Mouse (Mus musculus): ENCODE data around the gene Klhl10. TPM values are rescaled to one million over a fixed set of nuclear protein-coding genes. Genes with fewer than 3 reads are reported as not detected.

Klhl10 gene
- polyA plus RNA-seq, 1 experiment from 2014 or later = 0.36 TPM

DNA sequence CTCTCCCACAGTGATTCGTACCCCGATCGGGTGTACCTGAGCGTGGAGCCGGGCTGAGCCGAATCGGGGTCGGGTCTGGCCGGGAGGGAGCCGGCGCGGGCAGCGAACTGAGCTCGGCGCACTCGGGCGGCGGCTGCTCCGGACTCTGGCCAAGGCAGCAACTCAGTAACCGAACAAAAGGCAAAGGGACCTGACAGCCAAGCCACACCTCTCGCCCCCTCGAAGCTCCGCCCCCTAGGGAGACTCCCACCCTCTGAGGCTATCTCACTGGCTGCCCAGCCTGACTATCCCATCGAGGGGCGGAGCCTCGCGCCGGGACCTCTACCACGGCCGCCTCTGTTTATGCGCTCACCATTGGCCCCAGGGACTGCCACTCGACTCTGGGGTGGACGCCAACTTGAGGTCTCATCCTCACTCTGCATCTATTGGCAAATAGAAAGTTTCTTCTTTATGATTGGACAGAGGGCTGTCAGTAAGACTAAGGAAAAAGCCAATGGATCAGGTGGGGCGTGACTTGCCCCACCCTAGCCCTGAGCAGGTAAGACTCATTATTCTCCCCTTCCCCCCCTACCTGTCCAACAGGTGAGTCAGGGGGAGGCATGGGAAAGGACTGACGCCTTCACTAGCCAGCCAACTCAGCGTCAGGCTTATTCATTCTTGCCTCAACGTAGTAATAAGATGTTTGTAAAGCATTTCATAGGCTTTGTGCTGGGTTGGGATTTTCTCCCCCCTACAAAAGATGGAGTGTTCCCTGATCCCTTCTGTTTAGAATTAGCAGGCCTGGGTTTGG lies 43.9 kb upstream of the Klhl10 start, which contains the start of gene Jup:
TSS of gene Jup (minus strand) at position 164 of the 790 bp plus-strand sequence.
- Histone ChIP-seq H3K4me2 (peak within 1 kb of the TSS; percentile 73), H3K27me3 (replicated peaks; ENCODE audit: control insufficient read depth, insufficient read depth, low read length) (no peaks in the 10 kb centered on the region), H3K27ac (ENCODE audit: low read depth, low read length) (peak within 1 kb of the TSS; percentile 70; the same call in 1 of the 2 replicates), H3K4me1 (replicated peaks; ENCODE audit: control insufficient read depth, insufficient read depth, low read length) (peaks cover 29% of the 10 kb centered on the region), H3K36me3 (ENCODE audit: control insufficient read depth, insufficient read depth, low read length) (no peaks in the 10 kb centered on the region; the same call in 1 of the 2 replicates), H3K4me3 (ENCODE audit: low read depth, low read length) (peak within 1 kb of the TSS; percentile 71), H3K9me3 (ENCODE audit: control insufficient read depth, low read length) (no peaks in the 10 kb centered on the region), H3K9ac (ENCODE audit: low read depth, low read length) (peak within 1 kb of the TSS; percentile 69)
- WGBS = 1% methylated on average over 37 of the region's 37 CpGs
- ATAC-seq (replicated peaks; ENCODE audit: low FRiP score) (peak; percentile 97), DNase-seq (ENCODE audit: low spot score) (peak; percentile 98)

DNA sequence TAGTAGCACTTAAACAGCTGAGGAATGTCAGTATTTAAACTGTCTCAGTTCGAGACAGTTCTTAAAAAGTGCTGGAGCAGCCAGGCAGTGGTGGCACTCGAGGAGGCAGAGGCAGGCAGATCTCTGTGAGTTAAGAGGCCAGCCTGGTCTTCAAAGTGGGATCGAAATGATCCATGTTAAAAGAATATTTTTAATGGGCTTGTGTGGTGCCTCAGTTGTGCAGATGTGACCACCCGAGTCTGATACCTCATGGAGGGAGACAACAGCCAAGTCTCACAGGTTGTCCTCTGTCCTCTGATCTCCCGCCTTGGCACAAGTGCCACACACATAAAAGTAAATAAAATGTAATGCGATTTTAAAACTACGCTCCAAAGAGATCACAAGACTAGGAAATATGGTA lies 43.2 kb upstream of the Klhl10 start:
- H3K4me1 ChIP-seq (replicated peaks; ENCODE audit: control insufficient read depth, insufficient read depth, low read length) = peaks cover 36% of the 10 kb centered on the region
- no peak overlapping the region for H3K27ac ChIP-seq (ENCODE audit: low read depth, low read length)
- H3K9ac ChIP-seq (ENCODE audit: low read depth, low read length) = no peak overlapping the region
- ATAC-seq (replicated peaks; ENCODE audit: low FRiP score) (no peak), DNase-seq (ENCODE audit: low spot score) (no peak)
- H3K27me3 ChIP-seq (replicated peaks; ENCODE audit: control insufficient read depth, insufficient read depth, low read length) = no peaks in the 10 kb centered on the region
- no peak overlapping the region for H3K4me2 ChIP-seq
- 87% methylated on average over 7 of the region's 7 CpGs for WGBS
- H3K4me3 ChIP-seq (ENCODE audit: low read depth, low read length) = no peak overlapping the region
- H3K9me3 ChIP-seq (ENCODE audit: control insufficient read depth, low read length) = no peaks in the 10 kb centered on the region
- no peaks in the 10 kb centered on the region for H3K36me3 ChIP-seq (ENCODE audit: control insufficient read depth, insufficient read depth, low read length)

DNA sequence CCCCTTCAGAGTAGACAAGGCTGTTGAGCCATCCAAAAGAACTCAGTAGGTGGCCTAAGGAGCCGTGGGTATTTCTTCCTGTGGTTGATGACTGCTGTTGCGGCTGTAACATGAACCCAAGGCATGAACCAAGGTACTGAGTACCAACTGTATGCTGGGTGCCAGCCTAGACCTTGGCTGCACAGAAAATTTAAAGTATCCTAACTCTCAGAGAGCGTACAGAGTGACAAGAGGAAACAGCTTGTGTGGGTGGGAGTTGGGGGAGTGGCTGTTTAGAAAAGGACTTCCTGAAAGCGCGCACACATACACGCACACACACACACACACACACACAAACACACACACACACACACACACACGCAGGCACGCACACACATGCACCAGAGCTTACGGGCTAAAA lies 42.4 kb upstream of the Klhl10 start:
- H3K4me3 ChIP-seq (ENCODE audit: low read depth, low read length) = no peak overlapping the region
- H3K27ac ChIP-seq (ENCODE audit: low read depth, low read length) = no peak overlapping the region
- WGBS = 55% methylated on average over 9 of the region's 9 CpGs
- H3K9ac ChIP-seq (ENCODE audit: low read depth, low read length) = no peak overlapping the region
- H3K9me3 ChIP-seq (ENCODE audit: control insufficient read depth, low read length) = no peaks in the 10 kb centered on the region
- DNase-seq (ENCODE audit: low spot score) = no peak
- no peaks in the 10 kb centered on the region for H3K27me3 ChIP-seq (replicated peaks; ENCODE audit: control insufficient read depth, insufficient read depth, low read length)
- peaks cover 41% of the 10 kb centered on the region for H3K4me1 ChIP-seq (replicated peaks; ENCODE audit: control insufficient read depth, insufficient read depth, low read length)
- H3K4me2 ChIP-seq = no peak overlapping the region
- ATAC-seq (replicated peaks; ENCODE audit: low FRiP score) = no peak
- H3K36me3 ChIP-seq (ENCODE audit: control insufficient read depth, insufficient read depth, low read length) = no peaks in the 10 kb centered on the region

DNA sequence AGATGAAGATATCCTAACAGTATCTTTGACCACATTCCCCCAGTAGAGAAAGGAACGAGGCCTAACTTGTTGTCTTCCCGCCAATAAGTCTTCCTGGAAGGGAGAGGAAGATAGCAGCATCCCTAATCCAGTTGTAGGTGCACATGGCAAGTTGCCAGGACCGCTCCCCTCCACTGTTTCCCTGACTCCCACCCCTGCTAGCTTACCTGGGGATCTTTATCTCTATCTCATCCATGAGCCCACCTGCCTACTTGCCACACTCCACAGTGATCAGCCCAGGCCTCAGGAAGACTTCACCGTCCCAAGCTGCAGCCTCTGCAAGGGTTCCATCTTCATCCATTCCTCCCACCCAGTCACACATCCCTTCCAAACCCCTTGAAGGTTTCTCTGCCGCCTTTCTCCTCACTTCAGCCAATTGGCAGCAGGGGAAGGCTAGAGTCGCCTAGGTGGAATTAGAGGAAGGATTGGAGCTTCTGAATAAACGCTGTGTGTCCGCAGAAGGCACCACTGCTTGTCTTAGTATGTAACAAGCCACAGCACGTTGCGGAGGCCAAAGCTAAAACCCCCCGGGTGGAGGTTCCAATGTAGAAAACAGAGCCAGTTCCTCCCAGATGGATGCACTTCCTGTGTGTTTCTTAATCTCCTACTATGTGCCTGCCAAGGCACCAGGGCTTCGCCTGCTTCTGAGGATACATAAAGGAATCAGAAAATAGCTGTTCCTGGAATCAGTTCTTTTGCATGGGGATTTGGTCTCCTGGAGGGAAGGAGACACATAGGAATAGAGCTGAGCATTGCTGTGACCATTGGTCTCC lies 41.8 kb upstream of the Klhl10 start:
- H3K4me1 ChIP-seq (replicated peaks; ENCODE audit: control insufficient read depth, insufficient read depth, low read length) = peaks cover 36% of the 10 kb centered on the region

DNA sequence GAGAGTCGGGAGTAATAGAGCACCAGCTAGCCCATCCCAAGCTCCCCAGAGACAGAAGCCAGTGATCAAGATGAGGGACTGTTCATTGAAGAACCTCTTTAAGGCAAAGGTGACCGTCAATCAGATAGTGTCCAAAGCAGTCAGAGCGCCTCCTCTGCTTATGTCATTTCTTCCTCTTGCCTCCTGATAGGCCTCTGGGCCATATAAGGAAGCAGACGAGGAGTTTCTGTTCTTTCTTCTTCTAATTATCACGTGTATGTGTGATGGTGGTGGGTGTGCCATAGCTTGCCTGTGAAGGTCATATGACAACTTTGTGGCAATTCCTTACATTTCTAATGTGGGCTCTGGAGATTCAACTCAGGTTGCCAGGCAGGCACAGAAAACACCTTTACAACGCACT lies 40.9 kb upstream of the Klhl10 start:
- H3K4me2 ChIP-seq = no peak overlapping the region
- no peak overlapping the region for H3K27ac ChIP-seq (ENCODE audit: low read depth, low read length)
- DNase-seq (ENCODE audit: low spot score) (no peak), ATAC-seq (replicated peaks; ENCODE audit: low FRiP score) (no peak)
- no peaks in the 10 kb centered on the region for H3K27me3 ChIP-seq (replicated peaks; ENCODE audit: control insufficient read depth, insufficient read depth, low read length)
- no peaks in the 10 kb centered on the region for H3K9me3 ChIP-seq (ENCODE audit: control insufficient read depth, low read length)
- no peaks in the 10 kb centered on the region for H3K36me3 ChIP-seq (ENCODE audit: control insufficient read depth, insufficient read depth, low read length)
- H3K4me3 ChIP-seq (ENCODE audit: low read depth, low read length) = no peak overlapping the region
- WGBS = 56% methylated on average over 6 of the region's 6 CpGs
- peaks cover 27% of the 10 kb centered on the region for H3K4me1 ChIP-seq (replicated peaks; ENCODE audit: control insufficient read depth, insufficient read depth, low read length)
- H3K9ac ChIP-seq (ENCODE audit: low read depth, low read length) = no peak overlapping the region

More for the DNA sequence above, 41.8 kb upstream of the Klhl10 start:
- ATAC-seq (replicated peaks; ENCODE audit: low FRiP score) (no peak), DNase-seq (ENCODE audit: low spot score) (no peak)
- Histone ChIP-seq H3K4me2 (no peak overlapping the region), H3K9me3 (ENCODE audit: control insufficient read depth, low read length) (no peaks in the 10 kb centered on the region), H3K9ac (ENCODE audit: low read depth, low read length) (no peak overlapping the region), H3K36me3 (ENCODE audit: control insufficient read depth, insufficient read depth, low read length) (no peaks in the 10 kb centered on the region), H3K27ac (ENCODE audit: low read depth, low read length) (no peak overlapping the region), H3K27me3 (replicated peaks; ENCODE audit: control insufficient read depth, insufficient read depth, low read length) (no peaks in the 10 kb centered on the region), H3K4me3 (ENCODE audit: low read depth, low read length) (no peak overlapping the region)
- WGBS = 75% methylated on average over 12 of the region's 12 CpGs

DNA sequence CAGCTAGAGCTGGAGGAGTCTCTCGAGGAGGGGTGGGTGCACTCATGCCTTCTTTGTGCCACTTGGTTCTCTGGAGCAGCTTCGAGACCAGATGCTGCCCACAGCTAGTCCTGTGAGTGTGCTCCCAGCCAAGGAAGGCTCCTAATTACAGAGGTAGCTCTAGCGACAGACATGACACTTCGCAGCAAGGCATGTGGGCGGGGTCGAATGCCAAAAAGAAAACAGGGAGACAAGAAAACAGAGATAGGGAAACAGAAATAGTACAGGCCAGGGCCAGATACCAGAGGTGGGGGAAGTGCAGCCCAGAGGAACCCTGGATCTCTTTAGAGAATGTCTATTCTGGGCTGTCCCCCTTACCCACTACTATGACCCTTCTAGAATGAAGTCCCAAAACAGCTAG lies 39.5 kb upstream of the Klhl10 start:
- ATAC-seq (replicated peaks; ENCODE audit: low FRiP score) = peak; percentile 35; the same call in 1 of the 2 replicates
- no peaks in the 10 kb centered on the region for H3K9me3 ChIP-seq (ENCODE audit: control insufficient read depth, low read length)
- peak overlapping the region; percentile 30; the same call in 1 of the 2 replicates for H3K9ac ChIP-seq (ENCODE audit: low read depth, low read length)
- H3K36me3 ChIP-seq (ENCODE audit: control insufficient read depth, insufficient read depth, low read length) = no peaks in the 10 kb centered on the region
- H3K4me2 ChIP-seq = peak overlapping the region; percentile 46
- no peak for DNase-seq (ENCODE audit: low spot score)
- no peaks in the 10 kb centered on the region for H3K27me3 ChIP-seq (replicated peaks; ENCODE audit: control insufficient read depth, insufficient read depth, low read length)
- H3K4me1 ChIP-seq (replicated peaks; ENCODE audit: control insufficient read depth, insufficient read depth, low read length) = peaks cover 24% of the 10 kb centered on the region
- H3K4me3 ChIP-seq (ENCODE audit: low read depth, low read length) = no peak overlapping the region
- H3K27ac ChIP-seq (ENCODE audit: low read depth, low read length) = peak overlapping the region; percentile 4; the same call in 1 of the 2 replicates
- WGBS = 15% methylated on average over 6 of the region's 6 CpGs

DNA sequence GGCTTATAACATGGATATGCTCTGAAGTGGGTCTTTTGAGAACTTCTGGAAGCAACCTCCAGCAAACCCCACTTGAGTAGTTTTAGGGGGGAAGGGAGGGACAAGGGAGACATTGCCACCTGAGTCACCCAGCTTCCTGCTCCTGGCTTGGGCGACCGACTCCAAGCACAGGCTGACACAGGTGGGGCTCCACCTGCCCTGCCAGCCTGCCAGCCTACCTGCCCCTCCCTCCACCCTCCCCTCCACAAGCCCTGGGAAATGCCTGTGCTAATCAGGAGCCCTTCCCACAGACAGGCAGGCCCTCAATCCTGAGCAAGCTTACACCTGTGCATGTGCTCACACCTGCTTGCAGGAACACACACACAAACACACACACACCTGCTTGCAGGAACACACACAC lies 39.0 kb upstream of the Klhl10 start:
- Histone ChIP-seq H3K27me3 (replicated peaks; ENCODE audit: control insufficient read depth, insufficient read depth, low read length) (no peaks in the 10 kb centered on the region), H3K36me3 (ENCODE audit: control insufficient read depth, insufficient read depth, low read length) (no peaks in the 10 kb centered on the region), H3K4me3 (ENCODE audit: low read depth, low read length) (no peak overlapping the region), H3K4me2 (peak overlapping the region; percentile 46), H3K27ac (ENCODE audit: low read depth, low read length) (peak overlapping the region; percentile 4; the same call in 1 of the 2 replicates), H3K9ac (ENCODE audit: low read depth, low read length) (peak overlapping the region; percentile 30; the same call in 1 of the 2 replicates), H3K4me1 (replicated peaks; ENCODE audit: control insufficient read depth, insufficient read depth, low read length) (peaks cover 24% of the 10 kb centered on the region), H3K9me3 (ENCODE audit: control insufficient read depth, low read length) (no peaks in the 10 kb centered on the region)
- 53% methylated on average over 2 of the region's 2 CpGs for WGBS
- ATAC-seq (replicated peaks; ENCODE audit: low FRiP score) (no peak), DNase-seq (ENCODE audit: low spot score) (no peak)

DNA sequence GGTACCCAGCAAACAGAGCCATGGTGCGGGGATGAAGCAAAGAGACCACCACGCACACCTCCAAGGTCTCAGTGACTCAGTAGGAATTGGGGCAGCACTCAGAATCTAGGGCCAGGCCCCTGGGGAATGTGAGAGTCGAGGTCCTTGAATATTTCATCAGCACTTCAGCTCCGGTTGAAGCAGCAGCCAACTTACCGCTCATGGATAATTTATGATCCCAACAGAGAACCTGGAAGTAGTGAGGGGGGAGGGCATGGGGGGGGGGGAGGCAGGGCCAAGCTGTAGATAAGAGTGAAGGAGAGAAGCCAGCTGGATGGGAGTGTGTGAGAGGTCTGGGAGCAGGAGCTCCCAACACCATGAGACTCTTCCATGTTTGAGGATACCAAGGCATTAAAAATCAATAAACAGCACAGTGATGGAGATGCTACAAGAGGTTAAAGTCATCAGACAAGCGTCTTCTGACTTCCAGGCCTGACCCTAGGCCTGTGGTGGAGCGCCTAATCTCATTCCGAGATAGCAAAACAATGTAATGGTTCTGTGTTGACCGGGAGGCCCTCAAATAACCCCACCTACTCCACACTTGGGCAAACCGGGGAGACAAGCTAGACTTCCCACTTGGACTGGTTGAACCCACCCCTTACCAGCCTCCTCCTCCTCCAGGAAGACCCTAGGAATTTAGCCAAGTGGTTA lies 38.1 kb upstream of the Klhl10 start:
- Histone ChIP-seq H3K27me3 (replicated peaks; ENCODE audit: control insufficient read depth, insufficient read depth, low read length) (no peaks in the 10 kb centered on the region), H3K4me3 (ENCODE audit: low read depth, low read length) (no peak overlapping the region)
- ATAC-seq (replicated peaks; ENCODE audit: low FRiP score) = no peak

More for the DNA sequence above, 38.1 kb upstream of the Klhl10 start:
- 56% methylated on average over 10 of the region's 10 CpGs for WGBS
- DNase-seq (ENCODE audit: low spot score) = no peak
- Histone ChIP-seq H3K9me3 (ENCODE audit: control insufficient read depth, low read length) (no peaks in the 10 kb centered on the region), H3K36me3 (ENCODE audit: control insufficient read depth, insufficient read depth, low read length) (no peaks in the 10 kb centered on the region), H3K9ac (ENCODE audit: low read depth, low read length) (no peak overlapping the region), H3K27ac (ENCODE audit: low read depth, low read length) (no peak overlapping the region), H3K4me2 (no peak overlapping the region), H3K4me1 (replicated peaks; ENCODE audit: control insufficient read depth, insufficient read depth, low read length) (peaks cover 24% of the 10 kb centered on the region)
